Mouse (Mus musculus): ENCODE data around the gene Rspo3. TPM values are rescaled to one million over a fixed set of nuclear protein-coding genes. Genes with fewer than 3 reads are reported as not detected.

Rspo3 gene
- 1 to 10 TPM; 9.1 to 9.3 TPM for total RNA-seq (2021)

GRCm38 (mm10) chr10:29535546-29536260, at the start of gene Rspo3:
Gene Rspo3, minus strand, starts transcription at chr10:29535867.
- peak in 1 of 2 experiments; percentile 47 for DNase-seq (ENCODE audit: extremely low spot score in 1 of 2, low spot score in 2 of 2)
- intact Hi-C loops (cut with DNase I) = loop anchor here (10.0 kb wide), 1 partner anchor 1269 kb away; the partner anchor contains the start of gene Ncoa7

- intact Hi-C loops (cut with DNase I) = no loop called here
- no peak for DNase-seq (ENCODE audit: extremely low spot score in 1 of 2, low spot score in 2 of 2)
Observed at GRCm38 (mm10) chr10:29581940-29582339, 46.3 kb upstream of the Rspo3 start.

GRCm38 (mm10) chr10:29581476-29581875, 45.8 kb upstream of the Rspo3 start:
- intact Hi-C loops (cut with DNase I) = no loop called here
- no peak for DNase-seq (ENCODE audit: extremely low spot score in 1 of 2, low spot score in 2 of 2)

- DNase-seq (ENCODE audit: extremely low spot score in 1 of 2, low spot score in 2 of 2) = no peak
- intact Hi-C loops (cut with DNase I) = no loop called here
Observed at GRCm38 (mm10) chr10:29555983-29556382, 20.3 kb upstream of the Rspo3 start.

GRCm38 (mm10) chr10:29554365-29554764, 18.7 kb upstream of the Rspo3 start:
- intact Hi-C loops (cut with DNase I) = no loop called here
- DNase-seq (ENCODE audit: extremely low spot score in 1 of 2, low spot score in 2 of 2) = no peak

- no peak for DNase-seq (ENCODE audit: extremely low spot score in 1 of 2, low spot score in 2 of 2)
- intact Hi-C loops (cut with DNase I) = no loop called here
Observed at GRCm38 (mm10) chr10:29542982-29543381, 7.3 kb upstream of the Rspo3 start.

GRCm38 (mm10) chr10:29539516-29539915, 3.8 kb upstream of the Rspo3 start:
- peak in 1 of 2 experiments; percentile 20 for DNase-seq (ENCODE audit: extremely low spot score in 1 of 2, low spot score in 2 of 2)
- intact Hi-C loops (cut with DNase I) = loop anchor here (10.0 kb wide), 1 partner anchor 1265 kb away; the partner anchor contains the start of gene Ncoa7

- DNase-seq (ENCODE audit: extremely low spot score in 1 of 2, low spot score in 2 of 2) = no peak
- intact Hi-C loops (cut with DNase I) = loop anchor here (10.0 kb wide), 1 partner anchor 1266 kb away; the partner anchor contains the start of gene Ncoa7
Observed at GRCm38 (mm10) chr10:29538791-29539190, 3.1 kb upstream of the Rspo3 start.

- intact Hi-C loops (cut with DNase I) = loop anchor here (5.0 to 10.0 kb wide), 3 partner anchors 1002 to 1270 kb away; partner anchors contain the start of gene Ncoa7
- DNase-seq (ENCODE audit: extremely low spot score in 1 of 2, low spot score in 2 of 2) = peak in 1 of 2 experiments; percentile 14
Observed at GRCm38 (mm10) chr10:29534830-29535227, 838 bp downstream of the Rspo3 start.

GRCm38 (mm10) chr10:29533846-29534829, 1.5 kb downstream of the Rspo3 start:
- peak in 1 of 2 experiments; percentile 47 for DNase-seq (ENCODE audit: extremely low spot score in 1 of 2, low spot score in 2 of 2)
- intact Hi-C loops (cut with DNase I) = loop anchor here (2.0 to 10.0 kb wide), 5 partner anchors 271 to 1271 kb away; partner anchors contain the start of gene Ncoa7

GRCm38 (mm10) chr10:29532821-29533715, 2.6 kb downstream of the Rspo3 start:
- DNase-seq (ENCODE audit: extremely low spot score in 1 of 2, low spot score in 2 of 2) = peak; percentile 84 to 87
- intact Hi-C loops (cut with DNase I) = loop anchor here (2.0 to 10.0 kb wide), 5 partner anchors 272 to 1272 kb away; partner anchors contain the start of gene Ncoa7

- DNase-seq (ENCODE audit: extremely low spot score in 1 of 2, low spot score in 2 of 2) = no peak
- intact Hi-C loops (cut with DNase I) = no loop called here
Observed at GRCm38 (mm10) chr10:29513563-29513962, 22.1 kb downstream of the Rspo3 start.

GRCm38 (mm10) chr10:29508167-29508566, 27.5 kb downstream of the Rspo3 start:
- DNase-seq (ENCODE audit: extremely low spot score in 1 of 2, low spot score in 2 of 2) = peak in 1 of 2 experiments; percentile 22
- intact Hi-C loops (cut with DNase I) = no loop called here

- no peak for DNase-seq (ENCODE audit: extremely low spot score in 1 of 2, low spot score in 2 of 2)
- intact Hi-C loops (cut with DNase I) = no loop called here
Observed at GRCm38 (mm10) chr10:29497205-29497822, 38.4 kb downstream of the Rspo3 start.

GRCm38 (mm10) chr10:29493996-29494395, 41.7 kb downstream of the Rspo3 start:
- DNase-seq (ENCODE audit: extremely low spot score in 1 of 2, low spot score in 2 of 2) = no peak
- intact Hi-C loops (cut with DNase I) = no loop called here

- intact Hi-C loops (cut with DNase I) = no loop called here
- DNase-seq (ENCODE audit: extremely low spot score in 1 of 2, low spot score in 2 of 2) = no peak
Observed at GRCm38 (mm10) chr10:29480945-29481344, 54.7 kb downstream of the Rspo3 start.

GRCm38 (mm10) chr10:29479401-29479800, 56.3 kb downstream of the Rspo3 start:
- no peak for DNase-seq (ENCODE audit: extremely low spot score in 1 of 2, low spot score in 2 of 2)
- intact Hi-C loops (cut with DNase I) = no loop called here

- DNase-seq (ENCODE audit: extremely low spot score in 1 of 2, low spot score in 2 of 2) = no peak
- intact Hi-C loops (cut with DNase I) = no loop called here
Observed at GRCm38 (mm10) chr10:29470454-29470853, 65.2 kb downstream of the Rspo3 start.

Data from left cerebral cortex, postnatal 10 days (tissue).